Mouse (Mus musculus) neural tube, embryonic 15.5 days (tissue): Measurements from ENCODE around the gene Olfr963. TPM values are rescaled to one million over a fixed set of nuclear protein-coding genes. Genes with fewer than 3 reads are reported as not detected.
"Not testable (repeated sequence)": the region's sequence is repeated elsewhere in the genome, so short reads cannot be mapped to it uniquely, and the experiment has no call there.

ENCODE experiments used
- ATAC-seq: fragments of 200-750 bp; cut with Nextera tagmentation; 2 replicates; pipeline ENCODE4 v1.8.0; 2017; ENCODE audit warnings: mild to moderate bottlenecking, moderate TSS enrichment, moderate library complexity; ENCODE audit not compliant: low FRiP score
- H3K27ac ChIP-seq: fragments of 300-500 bp; sonication (generic); replicated peaks from 2 replicates; pipeline ENCODE4 v1.5.1; 2015; ENCODE audit warnings: mild to moderate bottlenecking, inconsistent platforms
- H3K27me3 ChIP-seq: fragments of 300-500 bp; sonication (generic); replicated peaks from 2 replicates; pipeline ENCODE4 v1.6.1; 2015; ENCODE audit warnings: inconsistent platforms
- H3K36me3 ChIP-seq: fragments of 300-500 bp; sonication (generic); 2 replicates; pipeline ENCODE4 v1.6.1; 2015; ENCODE audit warnings: inconsistent platforms
- H3K4me1 ChIP-seq: fragments of 300-500 bp; sonication (generic); 2 replicates; pipeline ENCODE4 v1.6.1; 2015; ENCODE audit warnings: inconsistent platforms
- H3K4me2 ChIP-seq: fragments of 300-500 bp; sonication (generic); 2 replicates; pipeline ENCODE4 v1.6.1; 2015; ENCODE audit warnings: inconsistent platforms, mild to moderate bottlenecking, moderate library complexity
- H3K4me3 ChIP-seq: fragments of 300-500 bp; sonication (generic); replicated peaks from 2 replicates; pipeline ENCODE4 v1.5.1; 2015; ENCODE audit warnings: mild to moderate bottlenecking, inconsistent platforms
- H3K9ac ChIP-seq: fragments of 300-500 bp; sonication (generic); replicated peaks from 2 replicates; pipeline ENCODE4 v1.6.1; 2015; ENCODE audit warnings: mild to moderate bottlenecking, inconsistent platforms
- H3K9me3 ChIP-seq: fragments of 300-500 bp; sonication (generic); replicated peaks from 2 replicates; pipeline ENCODE4 v1.6.1; 2016; ENCODE audit warnings: inconsistent platforms
- WGBS: fragments of 180-500 bp; shearing (Covaris S2); methylation state at CpG from one replicate; pipeline ENCODE4 v1.1.7; 2015; ENCODE audit warnings: mixed read lengths; 5-methylcytosine and 5-hydroxymethylcytosine counted together
- polyA plus RNA-seq: library from polyadenylated mRNA; unstranded; fragments of >200 nt; fragmentation: Nextera tagmentation; extraction: Ambion mirVana; gene quantifications from 2 replicates; pipeline ENCODE4 v1.2.1, GENCODE M21; 2015

The Olfr963 gene
- polyA plus RNA-seq, 1 experiment from 2014 or later, result not detected

DNA sequence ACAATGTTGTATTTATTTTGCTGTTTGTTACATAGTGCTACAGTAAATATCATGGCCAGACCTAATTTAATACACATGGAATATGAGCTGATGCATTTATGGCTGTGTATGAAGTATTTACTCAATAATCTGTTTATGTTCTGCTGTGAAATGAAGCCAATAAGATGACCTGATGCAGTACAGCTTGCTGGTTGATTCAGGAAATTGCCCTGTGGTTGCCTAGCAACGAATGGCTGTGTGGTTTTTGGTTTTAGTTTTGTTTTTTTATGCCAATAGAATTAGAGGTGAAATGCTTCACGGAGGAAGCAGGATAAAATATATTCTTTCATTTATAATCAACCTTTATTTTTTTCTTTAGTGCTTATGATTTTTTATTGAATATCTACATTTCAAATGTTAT lies 12.3 kb downstream of the Olfr963 start:
- H3K9me3 ChIP-seq, result no peaks in the 10 kb centered on the region
- H3K36me3 ChIP-seq, result no peaks in the 10 kb centered on the region
- no peak overlapping the region for H3K4me3 ChIP-seq
- no peaks in the 10 kb centered on the region for H3K27me3 ChIP-seq
- H3K4me1 ChIP-seq, result no peaks in the 10 kb centered on the region
- no peak overlapping the region for H3K4me2 ChIP-seq
- H3K27ac ChIP-seq, result no peak overlapping the region
- ATAC-seq, result peak; percentile 68; the same call in 1 of the 2 replicates
- 57% methylated on average over 2 of the region's 2 CpGs for WGBS
- H3K9ac ChIP-seq, result no peak overlapping the region

DNA sequence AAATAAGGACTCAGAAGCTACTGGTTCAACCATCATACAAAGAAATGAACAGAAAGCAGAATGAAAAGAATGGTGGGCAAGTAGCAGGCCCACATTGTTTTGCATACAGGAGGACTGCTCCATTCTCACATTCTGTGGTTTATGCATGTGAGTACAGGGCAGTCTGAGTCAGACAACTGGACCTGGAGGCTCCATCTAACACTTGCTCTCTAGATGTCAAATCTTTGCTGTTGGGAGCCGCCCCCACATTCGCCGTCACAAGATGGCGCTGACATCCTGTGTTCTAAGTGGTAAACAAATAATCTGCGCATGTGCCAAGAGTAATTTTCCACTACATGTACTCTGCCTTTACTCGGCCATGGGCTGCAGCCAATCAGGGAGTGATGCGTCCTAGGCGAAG lies 34.1 kb downstream of the Olfr963 start:
- H3K4me2 ChIP-seq, H3K4me1 ChIP-seq, H3K9me3 ChIP-seq, ATAC-seq, H3K9ac ChIP-seq, H3K27me3 ChIP-seq, H3K36me3 ChIP-seq, H3K27ac ChIP-seq, H3K4me3 ChIP-seq: not testable (repeated sequence)
- 81% methylated on average over 8 of the region's 8 CpGs for WGBS

DNA sequence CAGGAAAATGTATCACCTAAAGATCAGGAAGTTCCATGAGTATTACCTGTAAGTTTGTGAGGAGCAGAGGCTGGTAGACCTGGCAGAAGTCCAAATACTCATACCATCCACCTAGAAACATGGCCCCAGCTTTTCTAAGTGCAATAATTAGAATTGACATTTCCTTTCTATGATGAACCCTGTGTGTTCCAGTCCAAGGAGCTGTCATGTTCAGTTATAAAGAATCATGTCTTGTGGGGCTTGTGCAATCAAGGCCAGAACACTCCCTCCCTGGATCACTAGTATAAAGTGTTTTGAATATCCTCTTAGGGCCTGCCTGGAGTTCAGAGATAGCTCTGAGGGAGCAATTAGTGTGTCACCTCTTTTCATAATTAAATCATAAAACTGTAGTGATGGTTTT lies 40.0 kb downstream of the Olfr963 start, which contains the start of gene Olfr149:
Gene Olfr149 (minus strand): TSS at position 101 of the 400 bp plus-strand sequence.
- Histone ChIP-seq H3K4me1 (no peaks in the 10 kb centered on the region), H3K4me3 (no peak within 1 kb of the TSS), H3K9ac (no peak within 1 kb of the TSS), H3K9me3 (no peaks in the 10 kb centered on the region), H3K36me3 (no peaks in the 10 kb centered on the region), H3K27me3 (no peaks in the 10 kb centered on the region), H3K27ac (no peak within 1 kb of the TSS), H3K4me2 (no peak within 1 kb of the TSS)
- no peak for ATAC-seq

DNA sequence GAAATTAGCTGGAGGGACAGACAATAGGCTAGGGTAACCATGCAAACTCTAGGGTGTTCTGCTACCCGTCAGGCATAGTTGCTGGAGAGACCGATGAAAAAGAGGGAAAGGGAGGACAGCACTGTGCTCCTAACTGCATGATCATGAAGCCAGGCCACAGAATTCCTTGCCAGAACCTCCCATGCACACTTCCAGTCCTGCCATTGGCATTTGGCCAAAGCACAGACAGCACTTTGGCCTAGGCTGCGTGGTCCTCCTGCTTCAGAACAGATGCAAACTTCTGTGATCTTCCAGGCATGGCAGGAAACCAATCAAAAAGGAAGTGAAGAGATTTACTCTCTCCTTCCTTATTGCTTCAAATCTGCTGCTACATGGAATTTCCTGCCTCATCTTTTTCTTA lies 42.0 kb downstream of the Olfr963 start:
- 72% methylated on average over 3 of the region's 3 CpGs for WGBS
- ATAC-seq, result no peak
- H3K36me3 ChIP-seq, result no peaks in the 10 kb centered on the region
- no peak overlapping the region for H3K27ac ChIP-seq
- no peaks in the 10 kb centered on the region for H3K9me3 ChIP-seq
- no peak overlapping the region for H3K4me3 ChIP-seq
- no peaks in the 10 kb centered on the region for H3K27me3 ChIP-seq
- no peak overlapping the region for H3K4me2 ChIP-seq
- no peaks in the 10 kb centered on the region for H3K4me1 ChIP-seq
- no peak overlapping the region for H3K9ac ChIP-seq

DNA sequence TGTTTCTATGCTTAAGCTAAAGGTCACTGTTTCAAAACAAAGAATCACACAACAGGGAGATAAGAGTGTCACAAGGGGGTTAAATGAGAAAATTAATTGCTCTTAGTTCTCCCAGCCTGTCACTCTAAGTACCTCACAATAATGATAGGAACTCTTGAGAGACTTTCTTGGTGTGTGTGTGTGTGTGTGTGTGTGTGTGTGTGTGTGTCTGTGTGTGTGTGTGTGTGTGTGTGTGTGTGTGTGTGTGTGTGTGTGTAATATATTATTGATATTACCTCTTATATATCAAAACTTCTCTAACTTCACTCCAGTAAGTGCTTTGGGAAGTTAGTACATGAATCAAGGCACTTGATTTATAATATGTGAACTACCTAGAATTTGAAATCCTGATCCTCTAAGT lies 44.0 kb downstream of the Olfr963 start, which contains the start of gene Olfr965:
Gene Olfr965 (plus strand): TSS at position 301 of the 400 bp plus-strand sequence.
- H3K36me3 ChIP-seq, result no peaks in the 10 kb centered on the region
- H3K4me3 ChIP-seq, result no peak within 1 kb of the TSS
- no peaks in the 10 kb centered on the region for H3K27me3 ChIP-seq
- H3K9me3 ChIP-seq, result no peaks in the 10 kb centered on the region
- H3K4me1 ChIP-seq, result no peaks in the 10 kb centered on the region
- H3K9ac ChIP-seq, result no peak within 1 kb of the TSS
- no peak for ATAC-seq
- H3K4me2 ChIP-seq, result no peak within 1 kb of the TSS
- no peak within 1 kb of the TSS for H3K27ac ChIP-seq

Other genes starting within 250 kb of the Olfr963 start
- not detected in 2 replicates for gene Olfr952, start 240.1 kb upstream of the Olfr963 start, polyA plus RNA-seq
- not detected in 2 replicates for gene Olfr954, start 210.5 kb upstream of the Olfr963 start, polyA plus RNA-seq
- not detected in 2 replicates for gene Olfr955, start 195.3 kb upstream of the Olfr963 start, polyA plus RNA-seq
- not detected in 2 replicates for gene Olfr44, start 173.2 kb upstream of the Olfr963 start, polyA plus RNA-seq
- not detected in 2 replicates for gene Olfr957, start 151.4 kb upstream of the Olfr963 start, polyA plus RNA-seq
- gene Olfr958, start 113.2 kb upstream of the Olfr963 start, polyA plus RNA-seq, result not detected in 2 replicates
- 0.05 TPM in 1 of 2 replicates, not detected in the other for gene Olfr959, start 91.6 kb upstream of the Olfr963 start, polyA plus RNA-seq
- gene AW551984, start 62.8 kb upstream of the Olfr963 start, polyA plus RNA-seq, result 169 and 187 TPM in 2 replicates
- not detected in 2 replicates for gene Olfr148, start 56.5 kb upstream of the Olfr963 start, polyA plus RNA-seq
- gene Olfr960, start 45.8 kb upstream of the Olfr963 start, polyA plus RNA-seq, result not detected in 2 replicates
- not detected in 2 replicates for gene Olfr961, start 22.1 kb upstream of the Olfr963 start, polyA plus RNA-seq
- gene Olfr149, start 39.9 kb downstream of the Olfr963 start, polyA plus RNA-seq, result not detected in 2 replicates
- gene Olfr965, start 44.1 kb downstream of the Olfr963 start, polyA plus RNA-seq, result not detected in 2 replicates
- gene Olfr150, start 63.8 kb downstream of the Olfr963 start, polyA plus RNA-seq, result not detected in 2 replicates
- not detected in 2 replicates for gene Olfr967, start 79.0 kb downstream of the Olfr963 start, polyA plus RNA-seq
- gene Olfr968, start 116.0 kb downstream of the Olfr963 start, polyA plus RNA-seq, result not detected in 2 replicates
- gene Olfr969, start 123.7 kb downstream of the Olfr963 start, polyA plus RNA-seq, result not detected in 2 replicates
- not detected in 2 replicates for gene Olfr970, start 141.7 kb downstream of the Olfr963 start, polyA plus RNA-seq
- not detected in 2 replicates for gene Olfr971, start 169.7 kb downstream of the Olfr963 start, polyA plus RNA-seq
- gene Olfr972, start 199.2 kb downstream of the Olfr963 start, polyA plus RNA-seq, result not detected in 2 replicates
- gene Olfr229, start 240.1 kb downstream of the Olfr963 start, polyA plus RNA-seq, result not detected in 2 replicates